Mouse (Mus musculus) limb, embryonic 14.5 days (tissue): ENCODE data around the gene S100pbp. TPM values are rescaled to one million over a fixed set of nuclear protein-coding genes. Genes with fewer than 3 reads are reported as not detected.

Source experiments
- ATAC-seq: fragments of 200-750 bp; cut with Nextera tagmentation; 2 replicates; pipeline ENCODE4 v1.8.0; 2017; ENCODE audit warnings: low read depth, moderate number of reproducible peaks, moderate TSS enrichment; ENCODE audit not compliant: low FRiP score
- DNase-seq: peaks from one replicate; pipeline ENCODE4 v3.0.0-alpha.2; 2015; ENCODE audit warnings: low spot score
- H3K27ac ChIP-seq: fragments of 300-500 bp; sonication (generic); replicated peaks from 2 replicates; pipeline ENCODE4 v1.5.1; 2014; ENCODE audit warnings: low read depth, mild to moderate bottlenecking, low read length, moderate library complexity, mixed read lengths
- H3K27me3 ChIP-seq: fragments of 300-500 bp; sonication (generic); 2 replicates; pipeline ENCODE4 v1.6.1; 2014; ENCODE audit warnings: low read length, mixed read lengths; ENCODE audit not compliant: control insufficient read depth, insufficient read depth
- H3K36me3 ChIP-seq: fragments of 300-500 bp; sonication (generic); 2 replicates; pipeline ENCODE4 v1.6.1; 2014; ENCODE audit warnings: mild to moderate bottlenecking, low read length, moderate library complexity, mixed read lengths; ENCODE audit not compliant: control insufficient read depth, insufficient read depth
- H3K4me1 ChIP-seq: fragments of 300-500 bp; sonication (generic); 2 replicates; pipeline ENCODE4 v1.6.1; 2014; ENCODE audit warnings: antibody characterized with exemption, low read length, mixed read lengths; ENCODE audit not compliant: control insufficient read depth, insufficient read depth
- H3K4me2 ChIP-seq: fragments of 300-500 bp; sonication (generic); replicated peaks from 2 replicates; pipeline ENCODE4 v1.6.1; 2014; ENCODE audit warnings: low read depth, mild to moderate bottlenecking, low read length, moderate library complexity; ENCODE audit not compliant: severe bottlenecking
- H3K4me3 ChIP-seq: fragments of 300-500 bp; sonication (generic); replicated peaks from 2 replicates; pipeline ENCODE4 v1.5.1; 2014; ENCODE audit warnings: low read length
- H3K9ac ChIP-seq: fragments of 300-500 bp; sonication (generic); 2 replicates; pipeline ENCODE4 v1.6.1; 2014; ENCODE audit warnings: mild to moderate bottlenecking, low read depth, low read length, moderate library complexity; ENCODE audit not compliant: severe bottlenecking
- H3K9me3 ChIP-seq: fragments of 300-500 bp; sonication (generic); 2 replicates; pipeline ENCODE4 v1.6.1; 2016; ENCODE audit warnings: low read length; ENCODE audit not compliant: control insufficient read depth
- POLR2A ChIP-seq: fragments of 200-500 bp; IDR thresholded peaks from 2 replicates; pipeline ENCODE4 v1.8.0; 2012; ENCODE audit warnings: inconsistent platforms, mild to moderate bottlenecking, moderate library complexity, borderline replicate concordance; ENCODE audit not compliant: insufficient read depth, insufficient read length; ENCODE audit errors: extremely low read depth
- WGBS: fragments of 180-500 bp; shearing (Covaris S2); extraction: QIAGEN DNeasy Blood & Tissue Kit; methylation state at CpG from one replicate; pipeline ENCODE4 v1.1.7; 2014; 5-methylcytosine and 5-hydroxymethylcytosine counted together
- polyA plus RNA-seq, 2 experiments: library from polyadenylated mRNA; depleted of rRNA in 1 of 2; stranded (reverse) in 1 of 2; unstranded in 1 of 2; fragments of >200 nt; fragmentation: Nextera tagmentation in 1 of 2; extraction: Ambion mirVana in 1 of 2; gene quantifications; 2 replicates each; pipeline versions ENCODE4 v1.2.1 to v1.2.3; 2012 to 2014

The S100pbp gene
- polyA plus RNA-seq, 2 experiments: 14.9 to 59.9 TPM

- H3K4me1 ChIP-seq: no peaks in the 10 kb centered on the region
- no peak for ATAC-seq
- DNase-seq: no peak
- no peaks in the 10 kb centered on the region for H3K27me3 ChIP-seq
- no peak for TF ChIP-seq POLR2A
- H3K27ac ChIP-seq: no peak overlapping the region
- H3K9me3 ChIP-seq: no peaks in the 10 kb centered on the region
- 79% methylated on average over 1 of the region's 1 CpGs for WGBS
- H3K4me2 ChIP-seq: no peak overlapping the region
- no peak overlapping the region for H3K9ac ChIP-seq
- no peak overlapping the region for H3K4me3 ChIP-seq
- peaks cover 78% of the 10 kb centered on the region for H3K36me3 ChIP-seq
Observed at GRCm38 (mm10) chr4:129172529-129172928, 17.0 kb downstream of the S100pbp start.

- Histone ChIP-seq H3K9me3 (no peaks in the 10 kb centered on the region), H3K9ac (no peak overlapping the region), H3K27ac (no peak overlapping the region), H3K4me3 (no peak overlapping the region), H3K4me1 (no peaks in the 10 kb centered on the region), H3K27me3 (no peaks in the 10 kb centered on the region), H3K36me3 (peaks cover 66% of the 10 kb centered on the region), H3K4me2 (no peak overlapping the region)
- WGBS: 81% methylated on average over 4 of the region's 4 CpGs
- DNase-seq (no peak), ATAC-seq (no peak)
- TF ChIP-seq POLR2A: no peak
Observed at GRCm38 (mm10) chr4:129161581-129162255, 27.8 kb downstream of the S100pbp start.

- TF ChIP-seq POLR2A: no peak
- DNase-seq (no peak), ATAC-seq (no peak)
- H3K9ac ChIP-seq: no peak overlapping the region
- no peak overlapping the region for H3K4me3 ChIP-seq
- peaks cover 66% of the 10 kb centered on the region for H3K36me3 ChIP-seq
- no peaks in the 10 kb centered on the region for H3K9me3 ChIP-seq
- no peak overlapping the region for H3K4me2 ChIP-seq
- no peaks in the 10 kb centered on the region for H3K27me3 ChIP-seq
- no peaks in the 10 kb centered on the region for H3K4me1 ChIP-seq
- 94% methylated on average over 1 of the region's 1 CpGs for WGBS
- H3K27ac ChIP-seq: no peak overlapping the region
Observed at GRCm38 (mm10) chr4:129161076-129161475, 28.5 kb downstream of the S100pbp start.

- no peak overlapping the region for H3K27ac ChIP-seq
- no peak overlapping the region for H3K9ac ChIP-seq
- DNase-seq (no peak), ATAC-seq (no peak)
- peaks cover 71% of the 10 kb centered on the region for H3K36me3 ChIP-seq
- TF ChIP-seq POLR2A: no peak
- WGBS: 78% methylated on average over 3 of the region's 3 CpGs
- no peak overlapping the region for H3K4me2 ChIP-seq
- H3K27me3 ChIP-seq: no peaks in the 10 kb centered on the region
- no peak overlapping the region for H3K4me3 ChIP-seq
- no peaks in the 10 kb centered on the region for H3K9me3 ChIP-seq
- no peaks in the 10 kb centered on the region for H3K4me1 ChIP-seq
Observed at GRCm38 (mm10) chr4:129158549-129158948, 31.0 kb downstream of the S100pbp start.

- H3K9me3 ChIP-seq: no peaks in the 10 kb centered on the region
- no peak for ATAC-seq
- no peak overlapping the region for H3K9ac ChIP-seq
- no peak overlapping the region for H3K4me3 ChIP-seq
- TF ChIP-seq POLR2A: no peak
- 90% methylated on average over 5 of the region's 5 CpGs for WGBS
- no peak overlapping the region for H3K4me2 ChIP-seq
- peaks cover 78% of the 10 kb centered on the region for H3K36me3 ChIP-seq
- H3K27me3 ChIP-seq: no peaks in the 10 kb centered on the region
- no peak overlapping the region for H3K27ac ChIP-seq
- H3K4me1 ChIP-seq: no peaks in the 10 kb centered on the region
- DNase-seq: no peak
Observed at GRCm38 (mm10) chr4:129157541-129157940, 32.0 kb downstream of the S100pbp start.

GRCm38 (mm10) chr4:129151276-129151811 lies 38.2 kb downstream of the S100pbp start:
- Histone ChIP-seq H3K27me3 (no peaks in the 10 kb centered on the region), H3K27ac (no peak overlapping the region), H3K4me3 (no peak overlapping the region), H3K9me3 (no peaks in the 10 kb centered on the region), H3K36me3 (peaks cover 74% of the 10 kb centered on the region), H3K4me2 (no peak overlapping the region), H3K9ac (no peak overlapping the region), H3K4me1 (no peaks in the 10 kb centered on the region)
- TF ChIP-seq POLR2A: no peak
- ATAC-seq: no peak
- no peak for DNase-seq
- 91% methylated on average over 4 of the region's 4 CpGs for WGBS
